Mouse (Mus musculus) mouse embryonic stem cell (cell line): ENCODE results near the gene Fosl2.
"Not testable (repeated sequence)": the region's sequence is repeated elsewhere in the genome, so short reads cannot be mapped to it uniquely, and the experiment has no call there.

Source experiments
- in situ Hi-C, 2 experiments: fragments of 300-500 bp; cut with MboI; formaldehyde crosslinking; loops; 1 replicate in 1 of 2; 3 replicates in 1 of 2; pipeline ENCODE4 v1.14.3; 2019 to 2020; ENCODE audit warnings: low sequenced_read_pairs in 2 of 2, low pct_unique_long_range_greater_than_20kb in 1 of 2, mixed read lengths in 1 of 2; ENCODE audit not compliant: unreplicated experiment in 1 of 2

Fosl2 gene

GRCm38 (mm10) chr5:32154931-32155688, 19.5 kb downstream of the Fosl2 start:
- in situ Hi-C loops: no loop called here

GRCm38 (mm10) chr5:32155927-32156326, 20.3 kb downstream of the Fosl2 start:
- in situ Hi-C loops: no loop called here

- in situ Hi-C loops: no loop called here
Observed at GRCm38 (mm10) chr5:32163478-32164043, 28.0 kb downstream of the Fosl2 start.

GRCm38 (mm10) chr5:32172188-32172587, 36.6 kb downstream of the Fosl2 start:
- in situ Hi-C loops: no loop called here

- in situ Hi-C loops: no loop called here
Observed at GRCm38 (mm10) chr5:32176800-32177199, 41.2 kb downstream of the Fosl2 start.

- in situ Hi-C loops: no loop called here
Observed at GRCm38 (mm10) chr5:32177737-32178136, 42.1 kb downstream of the Fosl2 start.

- in situ Hi-C loops: not testable (repeated sequence)
Observed at GRCm38 (mm10) chr5:32178720-32179119, 43.1 kb downstream of the Fosl2 start.

GRCm38 (mm10) chr5:32182885-32183629, 47.5 kb downstream of the Fosl2 start:
- in situ Hi-C loops: no loop called here

GRCm38 (mm10) chr5:32187717-32188116, 52.1 kb downstream of the Fosl2 start:
- in situ Hi-C loops: no loop called here

GRCm38 (mm10) chr5:32191259-32191658, 55.7 kb downstream of the Fosl2 start:
- in situ Hi-C loops: loop anchor here in 1 of 2 experiments (10.0 kb wide), 1 partner anchor 266 kb away; no protein-coding TSS in a partner anchor

GRCm38 (mm10) chr5:32192016-32192845, 56.6 kb downstream of the Fosl2 start:
- in situ Hi-C loops: loop anchor here in 1 of 2 experiments (10.0 kb wide), 1 partner anchor 267 kb away; no protein-coding TSS in a partner anchor

- in situ Hi-C loops: loop anchor here in 1 of 2 experiments (10.0 kb wide), 1 partner anchor 269 kb away; no protein-coding TSS in a partner anchor
Observed at GRCm38 (mm10) chr5:32194236-32194635, 58.6 kb downstream of the Fosl2 start.

GRCm38 (mm10) chr5:32195857-32196609, 60.4 kb downstream of the Fosl2 start:
- in situ Hi-C loops: loop anchor here (5.0 to 10.0 kb wide), 3 partner anchors 271 to 599 kb away; partner anchors contain the start of gene Mrpl33 (in 1 of the 2)

GRCm38 (mm10) chr5:32197698-32198097, 62.1 kb downstream of the Fosl2 start:
- in situ Hi-C loops: loop anchor here (5.0 to 10.0 kb wide), 3 partner anchors 273 to 600 kb away; partner anchors contain the start of gene Mrpl33 (in 1 of the 2)

GRCm38 (mm10) chr5:32199136-32199535, 63.5 kb downstream of the Fosl2 start:
- in situ Hi-C loops: loop anchor here (5.0 to 10.0 kb wide), 3 partner anchors 274 to 602 kb away; partner anchors contain the start of gene Mrpl33 (in 1 of the 2)

GRCm38 (mm10) chr5:32199594-32199993, 64.0 kb downstream of the Fosl2 start:
- in situ Hi-C loops: loop anchor here (5.0 to 10.0 kb wide), 3 partner anchors 275 to 602 kb away; partner anchors contain the start of gene Mrpl33 (in 1 of the 2)

GRCm38 (mm10) chr5:32204653-32205052, 69.1 kb downstream of the Fosl2 start:
- in situ Hi-C loops: loop anchor here in 1 of 2 experiments (25.0 kb wide), 1 partner anchor 308 kb away; no protein-coding TSS in a partner anchor
